Mouse (Mus musculus) midbrain, embryonic 13.5 days (tissue): ENCODE measurements around the gene Mettl5. TPM values are rescaled to one million over a fixed set of nuclear protein-coding genes. Genes with fewer than 3 reads are reported as not detected.

ENCODE experiments used
- ATAC-seq: fragments of 200-750 bp; cut with Nextera tagmentation; 2 replicates; pipeline ENCODE4 v1.8.0; 2017; ENCODE audit warnings: mild to moderate bottlenecking, moderate TSS enrichment, moderate library complexity
- H3K27ac ChIP-seq: fragments of 300-500 bp; sonication (generic); 2 replicates; pipeline ENCODE4 v1.5.1; 2015; ENCODE audit warnings: inconsistent platforms, mild to moderate bottlenecking, moderate library complexity
- H3K27me3 ChIP-seq: fragments of 300-500 bp; sonication (generic); 2 replicates; pipeline ENCODE4 v1.6.1; 2015; ENCODE audit warnings: mild to moderate bottlenecking, inconsistent platforms
- H3K36me3 ChIP-seq: fragments of 300-500 bp; sonication (generic); 2 replicates; pipeline ENCODE4 v1.6.1; 2015; ENCODE audit warnings: mild to moderate bottlenecking, inconsistent platforms
- H3K4me1 ChIP-seq: fragments of 300-500 bp; sonication (generic); replicated peaks from 2 replicates; pipeline ENCODE4 v1.6.1; 2015; ENCODE audit warnings: inconsistent platforms
- H3K4me2 ChIP-seq: fragments of 300-500 bp; sonication (generic); replicated peaks from 2 replicates; pipeline ENCODE4 v1.6.1; 2015; ENCODE audit warnings: moderate library complexity, mild to moderate bottlenecking, inconsistent platforms
- H3K4me3 ChIP-seq: fragments of 300-500 bp; sonication (generic); replicated peaks from 2 replicates; pipeline ENCODE4 v1.5.1; 2015; ENCODE audit warnings: mild to moderate bottlenecking, inconsistent platforms
- H3K9ac ChIP-seq: fragments of 300-500 bp; sonication (generic); replicated peaks from 2 replicates; pipeline ENCODE4 v1.6.1; 2015; ENCODE audit warnings: mild to moderate bottlenecking, inconsistent platforms
- H3K9me3 ChIP-seq: fragments of 300-500 bp; sonication (generic); 2 replicates; pipeline ENCODE4 v1.6.1; 2016; ENCODE audit warnings: mild to moderate bottlenecking, inconsistent platforms
- WGBS: fragments of 180-500 bp; shearing (Covaris S2); methylation state at CpG from one replicate; pipeline ENCODE4 v1.1.7; 2015; 5-methylcytosine and 5-hydroxymethylcytosine counted together
- polyA plus RNA-seq: library from polyadenylated mRNA; unstranded; fragments of >200 nt; fragmentation: Nextera tagmentation; extraction: Ambion mirVana; gene quantifications from 2 replicates; pipeline ENCODE4 v1.2.1, GENCODE M21; 2015

The Mettl5 gene
- polyA plus RNA-seq, 1 experiment from 2014 or later: 35.1 TPM

GRCm38 (mm10) chr2:69893145-69893544, 7.7 kb upstream of the Mettl5 start:
- Histone ChIP-seq H3K9me3 (no peaks in the 10 kb centered on the region), H3K27me3 (no peaks in the 10 kb centered on the region), H3K4me2 (no peak overlapping the region), H3K9ac (no peak overlapping the region), H3K4me3 (no peak overlapping the region), H3K4me1 (peaks cover 1% of the 10 kb centered on the region; the same call in 1 of the 2 replicates), H3K36me3 (no peaks in the 10 kb centered on the region), H3K27ac (no peak overlapping the region)
- no peak for ATAC-seq
- 90% methylated on average over 1 of the region's 1 CpGs for WGBS

- Histone ChIP-seq H3K36me3 (no peaks in the 10 kb centered on the region), H3K4me1 (0 out of 2 replicates have a peak, but pooled peaks cover 2% of the 10 kb centered on the region), H3K4me3 (no peak overlapping the region), H3K9ac (no peak overlapping the region), H3K4me2 (no peak overlapping the region), H3K27ac (no peak overlapping the region), H3K9me3 (no peaks in the 10 kb centered on the region), H3K27me3 (no peaks in the 10 kb centered on the region)
- no peak for ATAC-seq
- 69% methylated on average over 7 of the region's 7 CpGs for WGBS
These were observed 5.4 kb upstream of the Mettl5 start for GRCm38 (mm10) chr2:69890843-69891242.

- no peaks in the 10 kb centered on the region for H3K9me3 ChIP-seq
- ATAC-seq: no peak
- 88% methylated on average over 2 of the region's 2 CpGs for WGBS
These were observed 3.5 kb upstream of the Mettl5 start for GRCm38 (mm10) chr2:69888957-69889356.

GRCm38 (mm10) chr2:69885050-69885449, 365 bp downstream of the Mettl5 start:
- Histone ChIP-seq H3K9me3 (no peaks in the 10 kb centered on the region), H3K36me3 (no peaks in the 10 kb centered on the region), H3K27ac (no peak overlapping the region), H3K4me3 (peak overlapping the region; percentile 62), H3K9ac (peak overlapping the region; percentile 73), H3K27me3 (no peaks in the 10 kb centered on the region), H3K4me1 (peaks cover 12% of the 10 kb centered on the region), H3K4me2 (peak overlapping the region; percentile 67)
- ATAC-seq: peak; percentile 45
- WGBS: 9% methylated on average over 12 of the region's 12 CpGs

More at GRCm38 (mm10) chr2:69888957-69889356, 3.5 kb upstream of the Mettl5 start:
- H3K27ac ChIP-seq: no peak overlapping the region
- no peak overlapping the region for H3K4me2 ChIP-seq
- H3K27me3 ChIP-seq: no peaks in the 10 kb centered on the region
- H3K36me3 ChIP-seq: no peaks in the 10 kb centered on the region
- no peak overlapping the region for H3K9ac ChIP-seq
- H3K4me1 ChIP-seq: peaks cover 12% of the 10 kb centered on the region
- no peak overlapping the region for H3K4me3 ChIP-seq

- Histone ChIP-seq H3K27me3 (no peaks in the 10 kb centered on the region), H3K4me2 (peak overlapping the region; percentile 67), H3K27ac (no peak overlapping the region), H3K36me3 (no peaks in the 10 kb centered on the region), H3K9me3 (no peaks in the 10 kb centered on the region), H3K4me1 (peaks cover 12% of the 10 kb centered on the region), H3K9ac (no peak overlapping the region), H3K4me3 (peak overlapping the region; percentile 62)
- WGBS: 65% methylated on average over 6 of the region's 6 CpGs
- ATAC-seq: no peak
These were observed 834 bp downstream of the Mettl5 start for GRCm38 (mm10) chr2:69884581-69884980.

- Histone ChIP-seq H3K27ac (no peak overlapping the region), H3K4me2 (no peak overlapping the region)
- 68% methylated on average over 2 of the region's 2 CpGs for WGBS
These were observed 1.4 kb downstream of the Mettl5 start for GRCm38 (mm10) chr2:69883990-69884391.

GRCm38 (mm10) chr2:69862117-69862657, 23.2 kb downstream of the Mettl5 start:
- 3% methylated on average over 13 of the region's 13 CpGs for WGBS
- Histone ChIP-seq H3K9ac (peak overlapping the region; percentile 99), H3K27me3 (no peaks in the 10 kb centered on the region), H3K27ac (peak overlapping the region; percentile 90), H3K36me3 (peaks cover 12% of the 10 kb centered on the region), H3K9me3 (no peaks in the 10 kb centered on the region), H3K4me2 (peak overlapping the region; percentile 90), H3K4me1 (peaks cover 34% of the 10 kb centered on the region), H3K4me3 (peak overlapping the region; percentile 100)
- no peak; the same call in none of the 2 replicates for ATAC-seq

More at GRCm38 (mm10) chr2:69883990-69884391, 1.4 kb downstream of the Mettl5 start:
- Histone ChIP-seq H3K9me3 (no peaks in the 10 kb centered on the region), H3K36me3 (no peaks in the 10 kb centered on the region), H3K9ac (no peak overlapping the region), H3K4me3 (no peak overlapping the region), H3K27me3 (no peaks in the 10 kb centered on the region), H3K4me1 (peaks cover 12% of the 10 kb centered on the region)
- ATAC-seq: no peak

- Histone ChIP-seq H3K36me3 (0 out of 2 replicates have a peak, but pooled peaks cover 8% of the 10 kb centered on the region), H3K4me2 (peak within 1 kb of the TSS; percentile 90), H3K9ac (peak within 1 kb of the TSS; percentile 99), H3K27ac (peak within 1 kb of the TSS; percentile 90), H3K9me3 (no peaks in the 10 kb centered on the region), H3K27me3 (no peaks in the 10 kb centered on the region), H3K4me3 (peak within 1 kb of the TSS; percentile 100), H3K4me1 (peaks cover 34% of the 10 kb centered on the region)
- ATAC-seq: peak; percentile 97
- WGBS: under 1% methylated on average over 65 of the region's 66 CpGs
These were observed 23.8 kb downstream of the Mettl5 start, which contains the start of gene Ssb for GRCm38 (mm10) chr2:69861485-69862091. Ssb (plus strand) TSS chr2:69861562.

GRCm38 (mm10) chr2:69860972-69861452, 24.4 kb downstream of the Mettl5 start:
- WGBS: 14% methylated on average over 13 of the region's 13 CpGs

GRCm38 (mm10) chr2:69857882-69858281, 27.5 kb downstream of the Mettl5 start:
- H3K27ac ChIP-seq: no peak overlapping the region
- WGBS: 78% methylated on average over 1 of the region's 1 CpGs
- peaks cover 13% of the 10 kb centered on the region for H3K4me1 ChIP-seq
- H3K4me3 ChIP-seq: no peak overlapping the region
- no peaks in the 10 kb centered on the region for H3K36me3 ChIP-seq
- no peak overlapping the region for H3K4me2 ChIP-seq
- H3K27me3 ChIP-seq: no peaks in the 10 kb centered on the region
- H3K9me3 ChIP-seq: no peaks in the 10 kb centered on the region
- no peak for ATAC-seq
- no peak overlapping the region for H3K9ac ChIP-seq

More at GRCm38 (mm10) chr2:69860972-69861452, 24.4 kb downstream of the Mettl5 start:
- H3K9ac ChIP-seq: peak overlapping the region; percentile 99
- peak overlapping the region; percentile 90 for H3K4me2 ChIP-seq
- 0 out of 2 replicates have a peak, but pooled peaks cover 4% of the 10 kb centered on the region for H3K36me3 ChIP-seq
- no peaks in the 10 kb centered on the region for H3K9me3 ChIP-seq
- no peaks in the 10 kb centered on the region for H3K27me3 ChIP-seq
- H3K4me1 ChIP-seq: peaks cover 34% of the 10 kb centered on the region
- ATAC-seq: peak; percentile 81
- H3K4me3 ChIP-seq: peak overlapping the region; percentile 100
- H3K27ac ChIP-seq: peak overlapping the region; percentile 90

GRCm38 (mm10) chr2:69856392-69856791, 29.0 kb downstream of the Mettl5 start:
- peaks cover 5% of the 10 kb centered on the region; the same call in 1 of the 2 replicates for H3K4me1 ChIP-seq
- ATAC-seq: no peak

GRCm38 (mm10) chr2:69851427-69852058, 33.9 kb downstream of the Mettl5 start:
- no peaks in the 10 kb centered on the region for H3K36me3 ChIP-seq
- ATAC-seq: peak; percentile 34; the same call in 1 of the 2 replicates
- WGBS: 53% methylated on average over 2 of the region's 2 CpGs
- H3K4me3 ChIP-seq: no peak overlapping the region
- H3K27me3 ChIP-seq: no peaks in the 10 kb centered on the region
- no peak overlapping the region for H3K27ac ChIP-seq
- H3K4me1 ChIP-seq: no peaks in the 10 kb centered on the region
- H3K4me2 ChIP-seq: no peak overlapping the region
- 0 out of 2 replicates have a peak overlapping the region, but pooled peaks have one; percentile 14 for H3K9ac ChIP-seq
- H3K9me3 ChIP-seq: no peaks in the 10 kb centered on the region

More at GRCm38 (mm10) chr2:69856392-69856791, 29.0 kb downstream of the Mettl5 start:
- no peak overlapping the region for H3K9ac ChIP-seq
- 73% methylated on average over 8 of the region's 8 CpGs for WGBS
- no peak overlapping the region for H3K4me2 ChIP-seq
- no peak overlapping the region for H3K27ac ChIP-seq
- H3K9me3 ChIP-seq: no peaks in the 10 kb centered on the region
- no peaks in the 10 kb centered on the region for H3K36me3 ChIP-seq
- H3K27me3 ChIP-seq: no peaks in the 10 kb centered on the region
- no peak overlapping the region for H3K4me3 ChIP-seq
